Mouse (Mus musculus) G1E (cell line): ENCODE measurements around the gene Psmd7. TPM values are rescaled to one million over a fixed set of nuclear protein-coding genes. Genes with fewer than 3 reads are reported as not detected.

Experiments
- ATAC-seq: 2 replicates; pipeline ENCODE4 v1.8.0; 2016; ENCODE audit warnings: mild to moderate bottlenecking; ENCODE audit not compliant: insufficient number of reproducible peaks, poor library complexity, low FRiP score, severe bottlenecking; ENCODE audit errors: extremely low read depth
- DNase-seq: peaks from one replicate; pipeline ENCODE4 v3.0.0; 2012; ENCODE audit warnings: low spot score
- H3K27me3 ChIP-seq: 2 replicates; pipeline ENCODE4 v1.6.1; 2012; ENCODE audit warnings: mild to moderate bottlenecking, low read length, inconsistent platforms; ENCODE audit not compliant: insufficient read depth
- H3K36me3 ChIP-seq: replicated peaks from 2 replicates; pipeline ENCODE3; 2012; ENCODE audit warnings: mild to moderate bottlenecking, inconsistent platforms
- H3K4me1 ChIP-seq: 2 replicates; pipeline ENCODE4 v1.6.1; 2012; ENCODE audit warnings: low read depth, low read length, inconsistent platforms, mixed read lengths; ENCODE audit not compliant: insufficient read depth
- H3K4me3 ChIP-seq: 2 replicates; pipeline ENCODE4 v1.5.1; 2012; ENCODE audit warnings: low read depth, mild to moderate bottlenecking, inconsistent platforms, low read length, moderate library complexity, mixed read lengths
- H3K9me3 ChIP-seq: replicated peaks from 2 replicates; pipeline ENCODE4 v1.6.1; 2012; ENCODE audit warnings: inconsistent platforms
- CTCF ChIP-seq: IDR thresholded peaks from 2 replicates; pipeline ENCODE4 v1.5.1; 2012; ENCODE audit warnings: low read depth, low read length, inconsistent platforms, mixed read lengths
- GATA1 ChIP-seq: IDR thresholded peaks from 2 replicates; pipeline ENCODE4 v1.6.1; 2012; ENCODE audit warnings: borderline replicate concordance, low read length, inconsistent platforms, mixed read lengths
- GATA2 ChIP-seq: IDR thresholded peaks from 2 replicates; pipeline ENCODE4 v1.6.1; 2012; ENCODE audit warnings: low read depth, low read length, inconsistent platforms, borderline replicate concordance
- POLR2AphosphoS5 ChIP-seq: IDR thresholded peaks from 2 replicates; pipeline ENCODE4 v1.6.1; 2012; ENCODE audit warnings: low read depth, low read length, inconsistent platforms; ENCODE audit not compliant: insufficient replicate concordance
- TAL1 ChIP-seq: conservative IDR thresholded peaks from 2 replicates; pipeline ENCODE4 v1.6.1; 2012; ENCODE audit warnings: low read depth, low read length, inconsistent platforms, mixed read lengths
- polyA plus RNA-seq: library from polyadenylated mRNA; stranded (reverse); fragments of >175 nt; gene quantifications from 2 replicates; pipeline ENCODE4 v1.2.3, GENCODE M21; 2012
- total RNA-seq, 2 experiments: library from RNA; stranded (forward) in 1 of 2; stranded (reverse) in 1 of 2; fragments of 200-1000 nt in 1 of 2; fragments of >200 nt in 1 of 2; fragmentation: Nextera tagmentation in 1 of 2; gene quantifications; 2 replicates each; pipeline ENCODE4 v1.2.3; 2014 to 2017

The Psmd7 gene
- total and polyA plus RNA-seq, 3 experiments = 41.9 to 143 (median 75.0) TPM

DNA sequence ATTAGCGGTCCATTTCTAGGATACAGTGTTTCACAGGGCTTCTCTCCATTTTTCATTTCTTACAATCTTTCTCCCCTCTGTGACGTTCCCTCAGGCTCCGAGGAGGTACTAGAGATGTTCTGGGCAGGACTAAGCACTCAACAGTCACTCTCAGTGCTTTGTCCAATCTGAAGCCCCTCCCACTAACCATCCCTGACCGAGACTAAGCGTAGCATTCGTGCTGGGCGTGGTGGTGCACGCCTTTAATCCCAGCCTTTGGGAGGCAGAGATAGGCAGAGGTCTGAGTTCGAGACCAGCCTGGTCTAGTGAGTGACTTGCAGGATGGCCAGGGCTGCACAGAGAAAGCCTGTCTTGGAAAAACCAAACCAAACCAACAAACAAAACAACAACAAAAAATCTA, 11.4 kb upstream of the Psmd7 start:
- H3K9me3 ChIP-seq = peaks cover 6% of the 10 kb centered on the region; the same call in 1 of the 2 replicates
- no peak for TF ChIP-seq CTCF
- no peak for TF ChIP-seq GATA2
- TF ChIP-seq POLR2AphosphoS5 = no peak
- TF ChIP-seq GATA1 = no peak
- TF ChIP-seq TAL1 = no peak
- DNase-seq (no peak), ATAC-seq (no peak)
- peaks cover 6% of the 10 kb centered on the region; the same call in 1 of the 2 replicates for H3K4me1 ChIP-seq
- H3K36me3 ChIP-seq = no peaks in the 10 kb centered on the region
- H3K27me3 ChIP-seq = no peaks in the 10 kb centered on the region
- no peak overlapping the region for H3K4me3 ChIP-seq

DNA sequence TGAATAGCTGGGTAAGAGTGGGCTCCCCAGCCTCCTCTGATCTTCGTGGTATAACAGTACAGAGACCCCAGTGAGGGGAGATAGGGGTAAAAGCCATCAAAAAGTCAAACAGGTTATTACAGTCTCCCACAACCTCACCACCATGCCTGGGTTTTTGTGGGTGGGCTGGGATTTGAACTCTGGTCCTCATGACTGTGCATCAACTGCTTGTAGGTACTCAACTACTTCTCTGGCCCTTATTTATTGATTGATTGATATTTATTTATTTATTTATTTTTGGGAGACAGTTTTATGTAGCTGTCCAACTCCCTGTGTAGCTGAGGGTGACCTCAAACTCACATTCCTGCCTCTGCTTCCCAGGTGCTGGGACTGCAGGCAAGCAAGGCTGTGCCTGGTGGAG, 9.5 kb upstream of the Psmd7 start:
- ATAC-seq (no peak), DNase-seq (no peak)
- no peaks in the 10 kb centered on the region for H3K27me3 ChIP-seq
- peaks cover 6% of the 10 kb centered on the region; the same call in 1 of the 2 replicates for H3K9me3 ChIP-seq
- H3K4me1 ChIP-seq = peaks cover 6% of the 10 kb centered on the region
- no peak overlapping the region for H3K4me3 ChIP-seq
- TF ChIP-seq POLR2AphosphoS5 (no peak), GATA2 (no peak), TAL1 (no peak), GATA1 (no peak), CTCF (no peak)
- H3K36me3 ChIP-seq = no peaks in the 10 kb centered on the region

DNA sequence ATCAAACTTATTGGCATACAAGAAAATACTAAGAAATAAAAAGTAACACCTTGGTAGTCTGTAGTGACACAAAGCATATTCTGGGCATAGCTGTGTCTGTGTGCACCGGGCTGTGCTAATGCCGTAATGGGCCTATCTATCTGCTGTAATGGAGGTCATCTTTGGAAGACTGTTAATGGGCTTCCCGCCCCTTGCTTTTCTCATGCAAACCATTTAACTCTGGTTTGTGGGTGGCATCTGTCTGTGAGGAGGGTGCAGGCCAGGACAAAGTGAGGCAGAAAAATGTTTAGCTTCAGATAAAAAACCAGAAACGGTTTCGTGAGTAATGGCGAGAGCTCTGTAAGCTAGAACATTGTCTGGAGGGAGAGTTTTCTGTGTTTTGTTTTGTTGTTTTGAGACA, 6.6 kb upstream of the Psmd7 start:
- Histone ChIP-seq H3K4me3 (no peak overlapping the region), H3K36me3 (no peaks in the 10 kb centered on the region), H3K9me3 (peaks cover 6% of the 10 kb centered on the region; the same call in 1 of the 2 replicates), H3K27me3 (peaks cover 3% of the 10 kb centered on the region; the same call in 1 of the 2 replicates), H3K4me1 (no peaks in the 10 kb centered on the region; the same call in 1 of the 2 replicates)
- ATAC-seq (no peak), DNase-seq (no peak)
- TF ChIP-seq TAL1 = no peak
- TF ChIP-seq CTCF = no peak
- TF ChIP-seq GATA1 = no peak
- no peak for TF ChIP-seq GATA2
- TF ChIP-seq POLR2AphosphoS5 = no peak

DNA sequence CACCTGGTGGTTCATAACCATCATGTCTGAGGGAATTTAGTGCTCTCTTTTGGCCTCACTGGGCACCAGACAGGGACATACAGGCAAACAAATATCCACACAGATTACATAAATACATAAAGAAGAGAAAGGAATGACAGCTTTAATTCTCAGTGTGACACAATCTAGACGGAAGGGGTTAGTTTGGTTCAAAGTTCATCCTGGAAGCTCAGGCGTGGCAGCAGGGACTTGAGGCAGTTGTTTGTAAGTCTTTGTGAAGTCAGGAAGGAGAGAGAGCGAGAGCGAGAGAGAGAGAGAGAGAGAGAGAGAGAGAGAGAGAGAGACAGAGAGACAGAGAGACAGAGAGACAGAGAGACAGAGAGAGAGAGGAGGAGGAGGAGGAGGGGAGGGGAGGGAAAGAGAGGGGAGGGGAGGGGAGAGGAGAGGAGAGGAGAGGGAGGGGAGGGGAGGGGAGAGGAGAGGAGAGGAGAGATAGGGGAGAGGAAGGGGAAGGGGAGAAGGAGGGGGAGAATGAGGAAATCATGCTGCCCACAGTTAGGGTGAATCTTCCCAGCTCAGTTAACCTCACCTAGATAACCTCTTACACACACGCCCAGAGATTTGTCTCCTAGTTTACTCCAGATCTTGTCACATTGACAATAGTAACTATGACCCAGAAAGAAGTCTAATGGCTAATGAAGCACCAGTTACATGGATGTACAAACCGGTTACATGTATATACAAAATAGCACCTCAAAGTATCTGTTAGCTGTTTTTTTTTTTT, 5.9 kb upstream of the Psmd7 start:
- DNase-seq (no peak), ATAC-seq (no peak)
- no peak for TF ChIP-seq CTCF
- TF ChIP-seq POLR2AphosphoS5 = no peak
- no peak for TF ChIP-seq GATA2
- TF ChIP-seq GATA1 = no peak
- TF ChIP-seq TAL1 = no peak
- Histone ChIP-seq H3K9me3 (peaks cover 6% of the 10 kb centered on the region; the same call in 1 of the 2 replicates), H3K36me3 (no peaks in the 10 kb centered on the region), H3K4me3 (no peak overlapping the region), H3K4me1 (no peaks in the 10 kb centered on the region; the same call in 1 of the 2 replicates), H3K27me3 (peaks cover 3% of the 10 kb centered on the region; the same call in 1 of the 2 replicates)

DNA sequence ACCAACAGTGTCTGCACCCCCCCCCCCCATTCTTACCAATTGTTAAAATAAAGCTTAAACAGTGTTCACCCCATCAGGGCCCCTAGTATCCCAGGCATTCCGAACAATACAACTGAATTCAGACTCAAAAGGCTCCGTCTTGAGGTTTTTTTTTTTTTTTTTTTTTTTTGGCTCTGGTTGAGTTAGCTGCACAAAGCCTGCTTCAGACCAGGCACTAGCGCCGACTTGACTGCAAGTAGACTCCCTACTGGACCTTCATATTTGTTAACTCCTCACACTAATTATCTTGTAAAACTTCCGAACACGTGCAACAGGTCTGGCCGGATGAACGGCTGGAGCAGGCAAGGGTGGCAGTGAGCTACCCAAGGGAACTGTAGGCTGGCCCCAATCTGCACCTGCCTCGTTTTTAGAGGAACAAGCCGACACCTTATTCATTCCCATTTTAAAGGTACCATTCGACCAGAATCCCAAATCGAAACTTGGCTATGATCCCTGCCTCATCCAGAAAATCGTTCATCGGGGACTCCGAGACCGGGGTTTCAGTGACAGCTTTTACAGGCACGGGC, 752 bp downstream of the Psmd7 start:
- Histone ChIP-seq H3K27me3 (peaks cover 3% of the 10 kb centered on the region; the same call in 1 of the 2 replicates), H3K9me3 (no peaks in the 10 kb centered on the region), H3K36me3 (peaks cover 41% of the 10 kb centered on the region), H3K4me3 (peak overlapping the region; percentile 98), H3K4me1 (peaks cover 29% of the 10 kb centered on the region)
- TF ChIP-seq GATA2 (no peak), TAL1 (no peak), CTCF (no peak), POLR2AphosphoS5 (no peak), GATA1 (no peak)
- ATAC-seq (peak; percentile 36; the same call in 1 of the 2 replicates), DNase-seq (peak; percentile 25)

DNA sequence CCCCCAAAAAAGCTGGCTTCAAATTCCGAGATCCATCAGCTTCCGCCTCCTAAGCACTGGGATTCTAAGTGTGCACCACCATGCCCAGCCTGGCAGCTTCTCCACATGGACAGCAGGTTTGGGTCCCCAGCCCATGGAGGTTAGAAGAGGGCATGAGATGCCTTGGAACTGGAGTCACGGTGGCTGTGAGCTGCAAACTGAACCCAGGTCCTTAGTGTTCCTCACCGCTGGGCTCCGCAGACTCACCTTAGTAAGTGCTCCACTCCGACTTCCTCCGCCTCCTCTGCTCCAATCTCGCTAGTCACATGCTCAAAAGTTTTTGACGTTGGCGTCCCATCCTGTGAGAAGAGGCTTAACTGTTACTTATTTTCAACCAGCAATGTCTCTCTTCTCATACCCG, 6.1 kb downstream of the Psmd7 start:
- Histone ChIP-seq H3K36me3 (peaks cover 88% of the 10 kb centered on the region), H3K4me1 (peaks cover 70% of the 10 kb centered on the region), H3K9me3 (no peaks in the 10 kb centered on the region), H3K27me3 (no peaks in the 10 kb centered on the region), H3K4me3 (no peak overlapping the region)
- TF ChIP-seq GATA1 (no peak), CTCF (no peak), GATA2 (no peak), POLR2AphosphoS5 (no peak), TAL1 (no peak)
- DNase-seq = no peak
- ATAC-seq = no peak

DNA sequence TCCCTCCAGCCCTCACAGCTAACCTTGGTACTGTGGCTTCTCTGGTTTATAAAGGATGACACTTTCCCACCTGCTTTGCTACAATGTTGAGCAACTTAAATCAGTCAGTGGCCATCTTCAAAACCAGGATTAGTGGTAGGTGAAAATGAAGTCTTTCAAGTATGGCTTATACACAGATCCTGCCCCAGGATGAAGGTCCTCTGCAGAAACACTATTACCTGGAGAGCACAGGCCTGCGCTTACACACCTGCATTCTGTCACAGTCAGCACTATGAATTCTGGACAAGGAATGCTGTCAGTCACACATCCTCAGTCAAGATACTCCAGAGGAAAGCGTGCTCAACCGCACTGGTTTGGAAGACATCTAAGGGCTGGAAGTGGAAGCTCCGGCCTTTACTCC, 6.7 kb downstream of the Psmd7 start:
- H3K27me3 ChIP-seq = no peaks in the 10 kb centered on the region
- H3K4me1 ChIP-seq = peaks cover 74% of the 10 kb centered on the region
- H3K9me3 ChIP-seq = no peaks in the 10 kb centered on the region
- H3K4me3 ChIP-seq = no peak overlapping the region
- DNase-seq (no peak), ATAC-seq (no peak)
- TF ChIP-seq POLR2AphosphoS5 (no peak), TAL1 (no peak), GATA2 (no peak), CTCF (no peak), GATA1 (no peak)
- peaks cover 88% of the 10 kb centered on the region for H3K36me3 ChIP-seq
